ENCODE assay signal across 27 mouse cellular contexts in the genomic region with DNA sequence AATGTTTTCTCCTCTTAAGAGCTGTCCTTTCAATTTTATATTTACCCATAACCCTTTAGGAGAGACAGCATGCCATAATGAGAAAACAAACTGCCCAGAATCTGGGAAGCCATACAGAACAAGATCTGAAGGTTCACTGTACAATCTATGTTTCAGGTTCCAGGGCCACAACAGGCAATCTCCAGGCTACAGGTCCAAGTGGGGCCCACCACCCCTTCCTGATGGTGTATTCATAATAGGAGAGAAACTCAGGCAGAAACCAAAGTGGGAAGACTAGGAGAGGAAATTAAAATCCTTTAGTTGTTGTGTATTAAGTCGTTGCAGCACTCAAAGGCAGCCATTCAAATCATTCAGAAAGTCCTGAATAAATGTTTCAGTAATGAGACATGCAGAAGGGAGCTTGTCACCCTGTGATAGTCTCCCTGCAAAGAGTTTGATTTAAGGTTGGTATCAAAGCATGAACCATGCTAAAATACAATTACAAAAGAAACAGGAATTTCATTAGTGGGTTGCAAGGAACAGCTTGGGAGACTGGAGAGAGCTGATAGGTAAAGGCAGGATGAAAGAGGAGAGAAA.
DNase-seq lines count a peak whose midpoint lies in the region; ATAC-seq lines count a peak whose summit lies in the region.
"Had no signal": no experiment of that assay in that cellular context is flagged by ENCODE, and none has a peak within 500 bp of the region (broad histone marks: within the 10 kb centered on the region; RNA-seq: fewer than 3 reads in every experiment).

No protein-coding gene starts in this region.

- no peaks in the 10 kb centered on the region for H3K27me3 ChIP-seq in forebrain, embryonic 11.5 days (ENCODE audit: control insufficient read depth, insufficient read depth, low read length)
- no peaks in the 10 kb centered on the region for H3K27me3 ChIP-seq in forebrain, embryonic 10.5 days (ENCODE audit: poor library complexity, severe bottlenecking)
- no peaks in the 10 kb centered on the region for H3K27me3 ChIP-seq in neural tube, embryonic 11.5 days (ENCODE audit: control insufficient read depth, insufficient read depth, low read length)
- H3K27me3 ChIP-seq in neural tube, embryonic 15.5 days (replicated peaks), result no peaks in the 10 kb centered on the region
- H3K27me3 ChIP-seq in hindbrain, embryonic 13.5 days, result no peaks in the 10 kb centered on the region
- H3K27me3 ChIP-seq: embryonic facial prominence, embryonic 15.5 days; intestine, embryonic 15.5 days; limb, embryonic 13.5 days; liver, embryonic 12.5 days; neural tube, embryonic 13.5 days; stomach, embryonic 15.5 days had no signal

- no peak overlapping the region for H3K4me3 ChIP-seq in forebrain, embryonic 11.5 days (ENCODE audit: low read depth, low read length)
- no peak overlapping the region for H3K4me3 ChIP-seq in forebrain, embryonic 10.5 days
- no peak overlapping the region for H3K4me3 ChIP-seq in neural tube, embryonic 11.5 days (ENCODE audit: low read depth, low read length)
- H3K4me3 ChIP-seq in neural tube, embryonic 15.5 days (replicated peaks), result no peak overlapping the region
- H3K4me3 ChIP-seq in hindbrain, embryonic 13.5 days, result no peak overlapping the region
- H3K4me3 ChIP-seq: embryonic facial prominence, embryonic 15.5 days; heart, embryonic 10.5 days; intestine, embryonic 15.5 days; layer of hippocampus, adult 2 months; limb, embryonic 13.5 days; liver, embryonic 12.5 days; neural tube, embryonic 13.5 days; stomach, embryonic 15.5 days had no signal

- peak overlapping the region; percentile 14; the same call in 1 of the 2 replicates for H3K27ac ChIP-seq in forebrain, embryonic 11.5 days (ENCODE audit: low read depth, low read length)
- no peak overlapping the region for H3K27ac ChIP-seq in forebrain, embryonic 10.5 days
- H3K27ac ChIP-seq in neural tube, embryonic 11.5 days (ENCODE audit: low read depth, low read length), result no peak overlapping the region
- no peak overlapping the region for H3K27ac ChIP-seq in neural tube, embryonic 15.5 days (replicated peaks)
- H3K27ac ChIP-seq in hindbrain, embryonic 13.5 days, result peak overlapping the region; percentile 10; the same call in 1 of the 2 replicates
- H3K27ac ChIP-seq: embryonic facial prominence, embryonic 15.5 days; heart, embryonic 10.5 days; intestine, embryonic 15.5 days; layer of hippocampus, adult 2 months; limb, embryonic 13.5 days; liver, embryonic 12.5 days; neural tube, embryonic 13.5 days; stomach, embryonic 15.5 days had no signal

- no peaks in the 10 kb centered on the region for H3K36me3 ChIP-seq in forebrain, embryonic 11.5 days (ENCODE audit: control insufficient read depth, insufficient read depth, low read length)
- H3K36me3 ChIP-seq in forebrain, embryonic 10.5 days (replicated peaks), result no peaks in the 10 kb centered on the region
- H3K36me3 ChIP-seq in neural tube, embryonic 11.5 days (ENCODE audit: control insufficient read depth, insufficient read depth, low read length), result no peaks in the 10 kb centered on the region
- H3K36me3 ChIP-seq in neural tube, embryonic 15.5 days, result no peaks in the 10 kb centered on the region
- H3K36me3 ChIP-seq in hindbrain, embryonic 13.5 days, result no peaks in the 10 kb centered on the region
- H3K36me3 ChIP-seq: embryonic facial prominence, embryonic 15.5 days; heart, embryonic 10.5 days; intestine, embryonic 15.5 days; limb, embryonic 13.5 days; liver, embryonic 12.5 days; neural tube, embryonic 13.5 days; stomach, embryonic 15.5 days had no signal

- peak; percentile 44 for ATAC-seq in forebrain, embryonic 11.5 days (replicated peaks; ENCODE audit: low FRiP score)
- ATAC-seq in neural tube, embryonic 11.5 days (ENCODE audit: insufficient read depth, low FRiP score, low TSS enrichment), result peak; percentile 50; the same call in 1 of the 2 replicates
- ATAC-seq in neural tube, embryonic 15.5 days (ENCODE audit: low FRiP score), result no peak
- ATAC-seq in hindbrain, embryonic 13.5 days (ENCODE audit: low FRiP score), result no peak
- ATAC-seq: activated CD4-positive, CD25-positive, alpha-beta regulatory T cell, adult 4 months; intestine, embryonic 15.5 days; liver, embryonic 12.5 days had no signal

- H3K9me3 ChIP-seq in forebrain, embryonic 11.5 days (ENCODE audit: control insufficient read depth, low read length), result no peaks in the 10 kb centered on the region
- H3K9me3 ChIP-seq in forebrain, embryonic 10.5 days, result no peaks in the 10 kb centered on the region
- H3K9me3 ChIP-seq in neural tube, embryonic 11.5 days (ENCODE audit: control insufficient read depth, low read length), result no peaks in the 10 kb centered on the region
- no peaks in the 10 kb centered on the region for H3K9me3 ChIP-seq in neural tube, embryonic 15.5 days (replicated peaks)
- H3K9me3 ChIP-seq in hindbrain, embryonic 13.5 days, result no peaks in the 10 kb centered on the region
- H3K9me3 ChIP-seq: embryonic facial prominence, embryonic 15.5 days; heart, embryonic 10.5 days; intestine, embryonic 15.5 days; limb, embryonic 13.5 days; liver, embryonic 12.5 days; neural tube, embryonic 13.5 days; stomach, embryonic 15.5 days had no signal

- no peak overlapping the region for H3K4me2 ChIP-seq in forebrain, embryonic 11.5 days (ENCODE audit: low read depth, low read length, severe bottlenecking)
- no peak overlapping the region for H3K4me2 ChIP-seq in neural tube, embryonic 11.5 days (ENCODE audit: low read depth)
- no peak overlapping the region for H3K4me2 ChIP-seq in neural tube, embryonic 15.5 days
- H3K4me2 ChIP-seq in hindbrain, embryonic 13.5 days, result no peak overlapping the region
- H3K4me2 ChIP-seq: embryonic facial prominence, embryonic 15.5 days; intestine, embryonic 15.5 days; limb, embryonic 13.5 days; liver, embryonic 12.5 days; neural tube, embryonic 13.5 days; stomach, embryonic 15.5 days had no signal

- H3K9ac ChIP-seq in forebrain, embryonic 11.5 days (ENCODE audit: low read length), result no peak overlapping the region
- H3K9ac ChIP-seq in neural tube, embryonic 11.5 days (ENCODE audit: low read length), result no peak overlapping the region
- no peak overlapping the region for H3K9ac ChIP-seq in neural tube, embryonic 15.5 days (replicated peaks)
- H3K9ac ChIP-seq in hindbrain, embryonic 13.5 days, result no peak overlapping the region
- H3K9ac ChIP-seq: embryonic facial prominence, embryonic 15.5 days; intestine, embryonic 15.5 days; limb, embryonic 13.5 days; liver, embryonic 12.5 days; neural tube, embryonic 13.5 days; stomach, embryonic 15.5 days had no signal

- no peaks in the 10 kb centered on the region for H3K4me1 ChIP-seq in forebrain, embryonic 11.5 days (replicated peaks; ENCODE audit: control insufficient read depth, insufficient read depth, low read length)
- H3K4me1 ChIP-seq in forebrain, embryonic 10.5 days, result peaks cover 8% of the 10 kb centered on the region; the same call in 1 of the 2 replicates
- no peaks in the 10 kb centered on the region for H3K4me1 ChIP-seq in neural tube, embryonic 11.5 days (ENCODE audit: control insufficient read depth, insufficient read depth, low read length)
- no peaks in the 10 kb centered on the region for H3K4me1 ChIP-seq in neural tube, embryonic 15.5 days
- H3K4me1 ChIP-seq in hindbrain, embryonic 13.5 days (replicated peaks), result no peaks in the 10 kb centered on the region
- H3K4me1 ChIP-seq: embryonic facial prominence, embryonic 15.5 days; heart, embryonic 10.5 days; intestine, embryonic 15.5 days; limb, embryonic 13.5 days; liver, embryonic 12.5 days; neural tube, embryonic 13.5 days; stomach, embryonic 15.5 days had no signal

- 18% methylated on average over 1 of the region's 1 CpGs for WGBS in forebrain, embryonic 11.5 days
- 76% methylated on average over 1 of the region's 1 CpGs for WGBS in forebrain, embryonic 10.5 days
- WGBS in neural tube, embryonic 11.5 days, result 27% methylated on average over 1 of the region's 1 CpGs
- WGBS in neural tube, embryonic 15.5 days, result 14% methylated on average over 1 of the region's 1 CpGs
- WGBS in hindbrain, embryonic 13.5 days, result 21% methylated on average over 1 of the region's 1 CpGs

- no peak for DNase-seq in forebrain, embryonic 11.5 days (ENCODE audit: low spot score)
- no peak for DNase-seq in forebrain, embryonic 10.5 days (ENCODE audit: extremely low spot score, low spot score)
- DNase-seq in neural tube, embryonic 11.5 days (ENCODE audit: low spot score), result no peak
- DNase-seq in cerebellum, adult 11 months, result no peak
- DNase-seq in kidney, adult 8-10 months, result no peak
- DNase-seq in layer of hippocampus, postnatal 14 days (ENCODE audit: low spot score in 2 of 2), result no peak
- DNase-seq: adrenal gland, adult 8-10 months; cerebellum, adult 8-10 months; gastrocnemius, postnatal 10 days; heart, postnatal 4 days; kidney, adult 9 months; kidney, postnatal 25 days; layer of hippocampus, postnatal 36 days; lung, adult 18-20 months; lung, postnatal 10 days; thymus, postnatal 36 days had no signal

Comparison
In these comparisons a context has a peak if more than half of its experiments do, and no peak if none do; other contexts are left out.
1. ATAC-seq: peak in forebrain, embryonic 11.5 days (single experiment) and neural tube, embryonic 11.5 days (single experiment); none in neural tube, embryonic 15.5 days (single experiment) and hindbrain, embryonic 13.5 days (single experiment).
2. H3K27ac ChIP-seq: peak in forebrain, embryonic 11.5 days (single experiment) and hindbrain, embryonic 13.5 days (single experiment); none in forebrain, embryonic 10.5 days (single experiment), neural tube, embryonic 11.5 days (single experiment) and neural tube, embryonic 15.5 days (single experiment).